Mouse (Mus musculus): Measurements from ENCODE around the gene Bglap.
"Not testable (repeated sequence)": the region's sequence is repeated elsewhere in the genome, so short reads cannot be mapped to it uniquely, and the experiment has no call there.

The Bglap gene

DNA sequence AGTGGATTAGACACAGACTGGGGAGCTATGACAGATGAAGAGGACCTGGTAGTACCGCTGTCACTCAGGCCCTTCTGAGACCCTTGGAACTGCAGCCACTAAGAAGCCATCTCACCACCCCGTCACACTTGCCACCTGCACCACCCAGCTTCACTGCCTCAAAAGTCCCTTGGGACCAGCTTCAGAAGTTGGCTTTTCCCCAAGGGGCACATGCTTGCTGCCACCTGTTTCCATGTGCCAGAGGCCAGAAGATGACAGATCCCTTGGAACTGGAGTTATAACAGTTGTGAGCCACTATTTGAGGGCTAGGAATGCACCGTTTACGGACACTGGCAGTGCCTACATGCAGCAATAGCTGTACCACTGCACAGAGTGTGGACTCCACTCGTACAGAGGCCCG lies 11.0 kb upstream of the Bglap start:
- in situ Hi-C loops (cut with MboI), result no loop called here

DNA sequence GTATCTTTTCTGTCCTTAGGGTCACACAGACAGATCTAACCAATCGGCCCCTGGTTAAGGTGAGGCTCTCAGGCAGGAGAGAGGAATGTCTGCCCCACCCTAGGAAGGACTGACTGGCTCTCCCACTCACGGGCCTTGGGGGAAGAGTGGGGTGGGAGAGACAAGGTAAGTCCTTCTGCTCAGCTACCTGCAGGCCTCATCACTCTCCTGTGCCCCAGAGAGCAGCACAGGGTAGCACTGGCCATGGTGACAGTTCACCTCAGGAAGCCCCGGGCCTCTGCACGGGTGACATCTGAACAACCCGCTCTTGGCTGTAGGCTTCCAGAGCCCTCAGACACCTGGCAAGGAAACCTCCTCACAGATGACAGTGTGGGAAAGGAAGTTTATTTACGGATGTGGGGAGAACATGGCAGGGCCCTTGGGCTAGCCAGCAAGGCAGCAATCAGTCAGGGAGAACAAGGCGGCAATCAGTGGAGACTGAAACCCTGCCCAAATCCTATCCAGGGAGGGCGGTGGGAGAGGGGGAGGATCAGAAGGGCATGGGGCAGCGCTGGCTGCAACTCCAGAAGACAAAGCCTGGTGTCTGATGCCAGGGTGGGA lies 9.6 kb upstream of the Bglap start:
- in situ Hi-C loops (cut with MboI), result no loop called here

DNA sequence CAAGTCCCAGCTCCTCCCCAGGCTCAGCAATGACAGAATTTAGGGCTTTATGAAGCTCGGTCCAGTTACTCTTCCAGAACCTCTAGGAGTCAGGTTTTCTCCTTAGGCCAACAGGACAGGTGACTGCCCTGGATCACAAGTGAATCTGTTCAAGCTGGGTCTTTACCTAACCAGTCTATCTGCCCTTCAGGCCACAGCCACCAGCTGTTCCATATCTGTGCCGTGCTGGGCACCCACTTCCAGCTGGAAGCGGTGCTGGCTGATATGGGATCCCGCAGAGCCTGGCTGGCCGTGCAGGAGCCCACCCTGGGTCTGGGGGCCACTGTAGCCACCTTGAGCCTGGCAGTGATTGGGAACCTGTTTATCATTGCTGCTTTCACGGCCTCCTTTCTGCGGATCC lies 1.9 kb downstream of the Bglap start:
- in situ Hi-C loops (cut with MboI), result not testable (repeated sequence)

DNA sequence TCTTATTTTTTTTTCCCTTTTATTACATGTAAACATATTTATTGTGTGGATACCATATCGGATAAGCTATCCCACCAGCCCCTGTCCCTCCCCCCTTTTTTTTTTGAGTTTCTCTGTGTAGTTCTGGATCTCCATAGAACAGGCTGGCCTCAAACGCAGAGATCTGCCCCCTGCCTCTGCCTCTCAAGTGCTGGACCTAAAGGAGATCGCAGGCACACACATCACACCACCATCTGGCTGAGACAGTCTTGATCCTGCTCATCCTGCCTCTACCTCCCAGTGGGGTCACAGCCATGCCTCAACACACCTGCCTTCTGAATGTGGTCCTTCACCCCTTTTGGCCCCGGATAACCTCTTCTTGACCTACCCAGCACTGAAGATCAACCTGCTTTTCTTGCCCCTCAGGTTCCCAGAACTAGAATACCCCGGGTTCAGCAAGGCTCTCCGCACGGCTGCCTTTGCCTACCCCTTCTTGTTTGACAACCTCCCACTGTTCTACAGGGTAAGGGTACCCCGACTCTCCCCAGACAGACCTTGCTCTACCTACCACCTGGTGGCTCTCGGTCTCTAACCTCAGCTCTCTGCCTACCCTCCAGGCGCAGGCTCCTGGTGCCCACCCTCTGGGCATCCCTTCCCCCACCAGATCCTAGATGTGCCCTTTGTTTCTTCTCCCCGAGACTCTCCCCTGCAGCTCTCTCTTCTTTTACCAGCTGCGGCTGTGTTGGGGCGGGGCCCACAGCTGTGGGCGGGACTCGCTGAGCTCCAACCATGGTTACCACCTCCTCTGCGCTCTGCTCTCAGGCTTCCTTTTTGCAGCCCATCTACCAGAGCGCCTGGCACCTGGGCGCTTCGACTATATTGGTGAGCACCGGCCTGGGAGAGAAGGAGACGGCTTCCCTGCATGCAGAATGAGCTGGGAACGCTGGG lies 2.6 kb downstream of the Bglap start:
- in situ Hi-C loops (cut with MboI), result not testable (repeated sequence)

DNA sequence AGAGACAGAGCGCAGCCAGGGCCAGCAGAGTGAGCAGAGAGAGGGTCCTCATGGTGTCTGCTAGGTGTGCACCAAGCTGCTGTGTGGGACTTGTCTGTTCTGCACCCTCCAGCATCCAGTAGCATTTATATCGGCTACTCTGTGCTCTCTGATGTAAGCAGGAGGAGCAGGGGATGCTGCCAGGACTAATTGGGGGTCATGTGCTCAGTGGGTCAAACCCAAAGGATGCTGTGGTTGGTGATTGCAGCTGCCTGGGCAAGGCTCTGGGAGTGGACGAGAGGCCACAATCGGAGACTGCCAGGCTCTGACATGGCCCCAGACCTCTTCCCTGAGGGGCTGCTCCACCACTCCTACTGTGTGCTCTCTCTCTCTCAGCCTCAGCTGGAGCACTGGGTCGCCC lies 5.7 kb downstream of the Bglap start, which contains the start of gene Bglap2:
TSS of gene Bglap2 (minus strand) at position 101 of the 400 bp plus-strand sequence.
- in situ Hi-C loops (cut with MboI), result not testable (repeated sequence)

DNA sequence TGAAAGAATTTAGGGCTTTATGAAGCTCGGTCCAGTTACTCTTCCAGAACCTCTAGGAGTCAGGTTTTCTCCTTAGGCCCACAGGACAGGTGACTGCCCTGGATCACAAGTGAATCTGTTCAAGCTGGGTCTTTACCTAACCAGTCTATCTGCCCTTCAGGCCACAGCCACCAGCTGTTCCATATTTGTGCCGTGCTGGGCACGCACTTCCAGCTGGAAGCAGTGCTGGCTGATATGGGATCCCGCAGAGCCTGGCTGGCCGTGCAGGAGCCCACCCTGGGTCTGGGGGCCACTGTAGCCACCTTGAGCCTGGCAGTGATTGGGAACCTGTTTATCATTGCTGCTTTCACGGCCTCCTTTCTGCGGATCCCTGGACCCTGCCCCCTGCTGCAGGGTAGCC lies 7.6 kb downstream of the Bglap start:
- in situ Hi-C loops (cut with MboI), result not testable (repeated sequence)

DNA sequence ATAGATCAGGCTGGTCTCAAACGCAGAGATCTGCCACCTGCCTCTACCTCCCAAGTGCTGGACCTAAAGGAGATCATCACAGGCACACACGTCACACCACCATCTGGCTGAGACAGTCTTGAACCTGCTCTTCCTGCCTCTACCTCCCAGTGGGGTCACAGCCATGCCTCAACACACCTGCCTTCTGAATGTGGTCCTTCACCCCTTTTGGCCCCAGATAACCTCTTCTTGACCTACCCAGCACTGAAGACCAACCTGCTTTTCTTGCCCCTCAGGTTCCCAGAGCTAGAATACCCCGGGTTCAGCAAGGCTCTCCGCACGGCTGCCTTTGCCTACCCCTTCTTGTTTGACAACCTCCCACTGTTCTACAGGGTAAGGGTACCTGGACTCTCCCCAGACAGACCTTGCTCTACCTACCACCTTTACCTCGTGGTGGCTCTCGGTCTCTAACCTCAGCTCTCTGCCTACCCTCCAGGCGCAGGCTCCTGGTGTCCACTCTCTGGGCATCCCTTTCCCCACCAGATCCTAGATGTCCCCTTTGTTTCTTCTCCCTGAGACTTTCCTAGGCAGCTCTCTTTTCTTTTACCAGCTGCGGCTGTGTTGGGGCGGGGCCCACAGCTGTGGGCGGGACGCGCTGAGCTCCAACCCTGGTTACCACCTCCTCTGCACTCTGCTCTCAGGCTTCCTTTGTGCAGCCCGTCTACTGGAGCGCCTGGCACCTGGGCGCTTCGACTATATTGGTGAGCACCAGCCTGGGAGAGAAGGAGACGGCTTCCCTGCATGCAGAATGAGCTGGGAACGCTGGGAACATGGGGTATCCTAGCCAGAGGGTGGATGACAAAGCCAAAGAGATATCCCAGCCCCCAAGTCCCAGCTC lies 8.3 kb downstream of the Bglap start:
- in situ Hi-C loops (cut with MboI), result not testable (repeated sequence)

DNA sequence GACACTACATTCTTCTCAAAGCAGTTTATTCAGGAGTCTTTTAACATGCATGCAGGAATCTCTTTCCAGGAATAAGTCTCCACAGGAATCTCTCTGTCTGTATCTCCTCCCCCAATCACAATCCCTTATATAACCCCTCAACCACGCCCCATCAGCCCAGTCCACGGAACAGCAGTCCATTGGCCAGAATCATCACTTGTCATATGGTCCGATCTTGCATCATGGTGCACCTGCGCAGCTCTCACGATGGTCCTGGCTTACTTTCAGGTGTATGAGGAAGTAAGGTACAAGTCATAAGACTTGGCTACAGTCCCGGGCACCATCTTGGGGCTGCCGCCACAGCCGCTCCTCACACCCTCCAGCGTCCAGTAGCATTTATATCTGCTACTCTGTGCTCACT lies 11.6 kb downstream of the Bglap start, which contains the start of gene Bglap3:
TSS of gene Bglap3 (minus strand) at position 101 of the 400 bp plus-strand sequence.
- in situ Hi-C loops (cut with MboI), result not testable (repeated sequence)

DNA sequence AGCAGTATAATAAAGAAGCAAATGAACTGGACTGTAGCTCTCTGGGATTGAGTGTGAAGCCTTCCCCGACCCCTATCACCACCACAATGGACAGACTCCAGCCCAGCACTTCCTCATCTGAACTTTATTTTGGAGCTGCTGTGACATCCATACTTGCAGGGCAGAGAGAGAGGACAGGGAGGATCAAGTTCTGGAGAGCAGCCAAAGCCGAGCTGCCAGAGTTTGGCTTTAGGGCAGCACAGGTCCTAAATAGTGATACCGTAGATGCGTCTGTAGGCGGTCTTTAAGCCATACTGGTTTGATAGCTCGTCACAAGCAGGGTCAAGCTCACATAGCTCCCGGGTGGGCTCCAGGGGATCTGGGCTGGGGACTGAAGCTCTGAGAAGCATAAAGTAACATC lies 15.8 kb downstream of the Bglap start:
- in situ Hi-C loops (cut with MboI), result not testable (repeated sequence)

DNA sequence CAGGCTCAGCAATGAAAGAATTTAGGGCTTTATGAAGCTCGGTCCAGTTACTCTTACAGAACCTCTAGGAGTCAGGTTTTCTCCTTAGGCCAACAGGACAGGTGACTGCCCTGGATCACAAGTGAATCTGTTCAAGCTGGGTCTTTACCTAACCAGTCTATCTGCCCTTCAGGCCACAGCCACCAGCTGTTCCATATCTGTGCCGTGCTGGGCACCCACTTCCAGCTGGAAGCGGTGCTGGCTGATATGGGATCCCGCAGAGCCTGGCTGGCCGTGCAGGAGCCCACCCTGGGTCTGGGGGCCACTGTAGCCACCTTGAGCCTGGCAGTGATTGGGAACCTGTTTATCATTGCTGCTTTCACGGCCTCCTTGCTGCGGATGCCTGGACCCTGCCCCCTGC lies 16.7 kb downstream of the Bglap start:
- in situ Hi-C loops (cut with MboI), result not testable (repeated sequence)

DNA sequence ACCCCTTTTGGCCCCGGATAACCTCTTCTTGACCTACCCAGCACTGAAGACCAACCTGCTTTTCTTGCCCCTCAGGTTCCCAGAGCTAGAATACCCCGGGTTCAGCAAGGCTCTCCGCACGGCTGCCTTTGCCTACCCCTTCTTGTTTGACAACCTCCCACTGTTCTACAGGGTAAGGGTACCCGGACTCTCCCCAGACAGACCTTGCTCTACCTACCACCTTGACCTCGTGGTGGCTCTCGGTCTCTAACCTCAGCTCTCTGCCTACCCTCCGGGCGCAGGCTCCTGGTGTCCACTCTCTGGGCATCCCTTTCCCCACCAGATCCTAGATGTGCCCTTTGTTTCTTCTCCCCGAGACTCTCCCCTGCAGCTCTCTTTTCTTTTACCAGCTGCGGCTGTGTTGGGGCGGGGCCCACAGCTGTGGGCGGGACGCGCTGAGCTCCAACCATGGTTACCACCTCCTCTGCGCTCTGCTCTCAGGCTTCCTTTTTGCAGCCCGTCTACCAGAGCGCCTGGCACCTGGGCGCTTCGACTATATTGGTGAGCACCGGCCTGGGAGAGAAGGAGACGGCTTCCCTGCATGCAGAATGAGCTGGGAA lies 17.3 kb downstream of the Bglap start:
- in situ Hi-C loops (cut with MboI), result not testable (repeated sequence)

DNA sequence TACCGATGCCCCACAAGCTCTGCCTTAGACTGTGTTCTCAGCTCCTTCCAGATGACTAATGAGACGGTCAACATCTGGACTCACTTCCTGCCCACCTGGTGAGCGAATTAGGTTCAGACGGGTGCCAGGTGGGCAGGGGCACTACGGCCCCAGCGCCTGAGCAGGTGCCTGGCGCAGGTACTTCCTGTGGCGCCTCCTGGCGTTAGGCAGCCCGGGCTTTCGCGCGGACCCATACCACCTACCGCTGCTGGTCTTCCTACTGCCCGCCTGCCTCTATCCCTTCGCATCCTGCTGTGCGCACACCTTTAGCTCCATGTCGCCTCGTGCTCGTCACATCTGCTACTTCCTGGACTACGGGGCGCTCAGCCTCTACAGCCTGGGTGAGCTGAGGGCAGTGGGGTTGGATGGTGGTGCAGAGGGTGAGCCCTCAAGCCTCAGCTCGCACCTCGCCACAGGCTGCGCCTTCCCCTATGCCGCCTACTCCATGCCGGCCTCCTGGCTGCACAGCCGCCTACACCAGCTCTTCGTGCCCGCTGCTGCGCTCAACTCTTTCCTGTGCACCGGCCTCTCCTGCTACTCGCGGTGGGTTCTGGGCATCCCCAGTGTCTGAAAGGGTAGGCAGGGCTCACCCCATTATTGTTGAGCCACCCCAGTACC lies 18.4 kb downstream of the Bglap start:
- in situ Hi-C loops (cut with MboI), result no loop called here

DNA sequence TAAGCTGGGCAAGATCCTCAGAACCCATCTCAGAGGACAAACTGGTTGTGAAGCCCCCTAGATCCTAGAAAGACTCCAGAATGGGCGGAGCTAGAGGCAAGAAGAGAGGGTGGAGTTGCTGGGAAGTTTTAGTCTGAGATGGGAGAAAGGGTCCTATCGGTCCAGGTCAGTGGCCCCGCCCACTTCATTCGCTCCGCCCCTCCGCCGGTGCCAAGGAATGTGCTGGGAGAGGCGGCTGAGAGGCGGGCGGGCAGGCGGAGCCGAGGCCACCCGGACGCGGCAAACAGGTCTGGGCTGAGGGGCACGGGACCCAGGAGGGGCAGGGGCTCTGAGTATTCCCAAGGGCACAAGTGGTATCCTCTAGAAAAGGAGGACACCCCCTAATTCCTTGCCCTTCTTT lies 19.9 kb downstream of the Bglap start, which contains the start of gene Paqr6:
TSS of gene Paqr6 (plus strand) at position 248 of the 400 bp plus-strand sequence.
- in situ Hi-C loops (cut with MboI), result no loop called here

DNA sequence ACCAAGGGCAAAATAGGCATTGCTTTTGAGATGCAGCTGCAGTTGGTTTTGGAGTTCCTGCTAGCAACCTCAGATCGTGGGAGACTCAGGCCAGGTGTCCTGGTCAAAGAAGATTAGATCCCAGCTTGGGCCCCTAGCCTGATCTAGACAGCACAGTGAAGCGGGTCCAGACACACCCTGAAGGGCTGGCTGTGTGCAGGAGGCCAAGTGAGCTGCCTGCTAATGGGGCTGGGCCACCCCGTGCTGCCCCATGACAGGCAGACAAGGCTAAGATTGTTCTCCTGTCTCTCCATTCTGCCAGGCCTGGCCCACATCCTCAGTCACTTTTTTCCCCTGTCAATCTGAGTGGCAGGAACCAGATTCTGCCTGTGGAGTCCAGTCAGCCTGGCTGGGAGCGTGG lies 20.6 kb downstream of the Bglap start:
- in situ Hi-C loops (cut with MboI), result no loop called here

DNA sequence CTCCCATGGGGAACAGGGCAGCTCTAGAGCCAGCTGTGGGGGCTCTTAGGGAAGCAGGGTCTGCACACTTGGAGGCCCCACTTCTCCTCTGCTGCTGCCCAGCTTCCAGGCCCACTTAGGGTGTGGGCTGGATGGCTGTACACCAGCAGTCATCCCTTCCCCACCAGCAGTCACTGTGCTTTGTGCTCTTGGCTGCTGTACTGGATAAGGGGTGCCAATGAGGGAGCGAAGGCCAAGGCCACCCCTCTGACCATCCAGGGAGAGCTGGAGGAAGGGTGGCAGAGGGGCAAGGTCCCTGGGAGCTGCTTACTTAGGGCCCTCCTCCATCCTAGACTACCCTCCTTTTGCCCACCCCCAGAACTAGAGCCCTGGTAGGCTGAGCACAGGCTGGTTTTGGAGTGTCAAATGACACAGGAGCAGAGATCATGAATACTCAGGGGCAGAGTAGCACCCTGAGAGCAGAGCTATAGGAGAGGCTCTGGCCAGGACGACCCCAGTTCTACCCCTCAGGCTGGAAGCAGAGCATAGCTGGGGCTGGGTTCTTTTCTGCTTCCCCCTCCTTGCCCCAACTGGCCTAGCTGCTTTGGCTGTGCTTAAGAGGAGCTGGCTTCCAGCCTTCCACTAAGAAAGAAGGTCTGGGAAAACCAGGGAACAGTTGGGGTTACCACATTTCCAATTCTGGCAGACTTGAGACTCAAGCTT lies 22.5 kb downstream of the Bglap start:
- in situ Hi-C loops (cut with MboI), result no loop called here

DNA sequence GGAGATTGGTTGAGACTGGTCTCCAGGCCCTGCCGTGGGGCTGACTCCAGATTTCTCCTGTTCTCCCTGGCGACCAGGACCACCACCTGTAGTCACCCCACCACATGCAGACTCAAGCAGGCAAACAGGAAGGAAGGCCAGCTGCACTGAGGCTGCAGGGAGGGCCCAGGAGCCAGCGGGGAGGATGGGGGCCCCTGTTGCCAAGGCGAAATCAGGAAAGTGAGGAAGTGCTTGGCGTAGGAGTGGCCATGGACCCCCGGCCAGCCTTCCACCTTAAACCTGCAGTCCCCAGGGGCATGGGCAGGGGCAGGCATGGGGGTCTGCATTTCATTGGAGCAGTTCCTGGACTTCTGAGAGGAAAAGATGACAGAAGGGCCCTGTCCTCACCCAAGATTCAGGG lies 23.2 kb downstream of the Bglap start:
- in situ Hi-C loops (cut with MboI), result no loop called here

DNA sequence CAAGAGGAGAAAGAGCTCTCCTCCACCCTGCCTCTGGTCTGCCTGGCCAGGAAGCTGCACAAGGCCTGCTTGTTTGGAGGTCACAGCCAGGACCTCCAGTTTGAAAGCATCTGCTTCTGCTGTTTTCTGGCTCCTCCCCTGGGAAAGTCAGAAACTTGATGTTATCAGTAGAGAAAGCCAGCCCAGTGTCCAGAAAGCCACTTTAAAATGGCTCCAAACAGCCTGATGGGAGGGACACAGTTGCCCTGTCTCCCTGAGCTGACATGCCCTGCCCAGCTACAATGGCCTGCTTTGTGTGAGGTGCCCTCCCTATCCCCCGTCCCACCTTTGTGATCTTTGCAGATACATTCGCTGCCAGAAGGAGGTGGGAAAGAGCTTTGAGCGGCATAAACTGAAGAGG lies 24.3 kb downstream of the Bglap start:
- in situ Hi-C loops (cut with MboI), result no loop called here

DNA sequence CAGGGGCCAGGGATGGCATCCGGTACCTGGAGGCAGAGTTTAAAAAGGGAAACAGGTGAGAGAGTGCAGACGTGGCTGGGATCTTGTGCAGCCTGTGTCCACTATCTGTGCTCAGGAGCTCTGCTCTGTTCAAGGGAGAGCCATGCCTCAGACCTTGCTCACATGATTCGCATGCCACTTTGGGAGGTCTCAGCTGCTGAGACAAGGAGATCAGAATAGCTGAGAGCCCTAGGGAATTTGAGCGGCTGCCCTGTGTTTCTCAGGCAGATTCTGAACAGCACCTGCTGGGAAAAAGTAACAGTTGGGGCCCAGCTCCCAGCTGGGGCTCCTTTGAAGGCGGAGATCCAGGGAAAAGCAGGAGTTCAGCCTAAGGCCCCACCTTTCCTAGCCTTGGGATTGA lies 24.7 kb downstream of the Bglap start:
- in situ Hi-C loops (cut with MboI), result no loop called here

DNA sequence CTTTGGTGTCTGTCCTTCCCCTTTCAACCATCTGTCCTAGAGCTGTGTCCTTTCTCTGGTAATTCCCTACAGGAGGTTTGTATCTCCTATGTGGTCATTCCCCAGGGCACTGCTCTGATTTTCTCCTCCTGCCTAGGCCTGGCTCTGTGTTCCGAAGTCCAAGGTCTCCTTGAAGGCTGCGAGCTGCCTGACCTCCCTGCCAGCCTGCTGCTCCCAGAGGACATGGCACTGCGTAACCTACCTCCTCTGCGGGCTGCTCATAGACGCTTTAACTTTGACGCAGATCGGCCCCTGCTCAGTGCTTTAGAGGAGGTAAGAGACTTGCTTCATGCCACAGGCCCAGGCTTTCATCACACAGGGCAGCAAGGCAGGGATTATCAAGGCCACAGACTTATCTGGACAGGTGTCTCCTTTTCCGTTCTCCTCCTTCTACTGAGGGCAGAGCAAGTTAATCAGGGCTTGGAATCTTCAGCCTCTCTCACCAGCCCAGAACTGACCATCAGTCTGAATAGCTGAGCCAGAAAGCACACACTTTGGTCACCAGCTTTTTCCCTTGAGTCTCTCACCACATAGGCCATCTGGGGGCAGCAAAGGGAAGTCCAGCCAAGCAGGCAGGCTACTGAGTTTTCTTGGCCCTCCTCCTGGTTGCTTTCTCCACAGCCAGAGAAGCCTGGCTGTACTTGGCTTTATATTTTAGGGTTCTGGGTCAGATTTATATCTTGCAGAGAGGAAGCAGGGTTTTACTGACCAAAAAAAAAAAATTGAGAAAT lies 29.7 kb downstream of the Bglap start:
- in situ Hi-C loops (cut with MboI), result no loop called here

DNA sequence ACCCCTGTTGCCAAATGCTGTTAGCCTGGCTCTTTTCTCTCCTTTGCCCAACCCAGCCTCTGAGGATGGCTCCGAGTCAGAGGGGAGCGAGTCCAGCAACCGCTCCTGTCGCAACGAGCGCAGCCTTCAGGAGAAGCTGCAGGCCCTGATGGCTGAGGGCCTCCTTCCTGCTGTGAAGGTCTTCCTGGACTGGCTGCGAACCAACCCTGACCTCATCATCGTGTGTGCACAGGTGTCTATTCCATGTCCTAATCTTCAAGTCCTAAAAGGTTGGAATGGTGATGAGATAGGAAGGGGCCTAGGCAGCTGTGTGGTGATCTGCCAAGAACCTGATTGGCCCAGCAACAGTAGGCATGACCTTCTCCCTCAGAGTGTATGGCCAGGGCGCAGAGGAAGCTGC lies 31.4 kb downstream of the Bglap start:
- in situ Hi-C loops (cut with MboI), result no loop called here

All from mature B cell (primary cell).